Mouse (Mus musculus): ENCODE results near the gene Apaf1. TPM values are rescaled to one million over a fixed set of nuclear protein-coding genes. Genes with fewer than 3 reads are reported as not detected.

The Apaf1 gene
- polyA plus RNA-seq, 1 experiment from 2014 or later, result 6.8 TPM

DNA sequence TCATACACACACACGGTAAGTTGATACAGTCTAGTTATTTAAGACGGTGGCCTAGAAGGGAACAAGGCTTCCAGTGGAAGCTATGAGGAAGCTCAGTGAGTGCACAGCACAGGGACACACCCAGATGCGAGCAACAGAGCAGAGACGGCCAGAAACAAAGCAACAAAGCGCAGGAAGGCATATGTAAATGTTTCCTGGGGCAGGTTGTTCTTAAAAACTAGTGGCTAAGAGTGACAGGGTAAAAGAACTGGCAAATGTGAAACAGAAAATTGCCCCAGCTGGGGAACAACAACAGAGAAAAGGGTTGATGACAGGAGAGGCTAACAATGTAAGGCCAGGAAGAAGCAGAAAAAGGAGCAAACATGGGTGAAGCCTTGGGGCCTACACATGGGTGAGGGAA, 54.6 kb downstream of the Apaf1 start:
- no peaks in the 10 kb centered on the region for H3K27me3 ChIP-seq
- peaks cover 31% of the 10 kb centered on the region for H3K36me3 ChIP-seq (replicated peaks)
- H3K9ac ChIP-seq, result no peak overlapping the region
- no peak overlapping the region for H3K4me2 ChIP-seq
- H3K4me1 ChIP-seq (replicated peaks), result no peaks in the 10 kb centered on the region; the same call in 1 of the 2 replicates
- H3K27ac ChIP-seq (replicated peaks), result no peak overlapping the region
- no peaks in the 10 kb centered on the region for H3K9me3 ChIP-seq (replicated peaks)
- H3K4me3 ChIP-seq (replicated peaks), result no peak overlapping the region
- ATAC-seq (ENCODE audit: insufficient read depth), result no peak
- WGBS (ENCODE audit: insufficient replicate concordance), result 76% methylated on average over 5 of the region's 5 CpGs

DNA sequence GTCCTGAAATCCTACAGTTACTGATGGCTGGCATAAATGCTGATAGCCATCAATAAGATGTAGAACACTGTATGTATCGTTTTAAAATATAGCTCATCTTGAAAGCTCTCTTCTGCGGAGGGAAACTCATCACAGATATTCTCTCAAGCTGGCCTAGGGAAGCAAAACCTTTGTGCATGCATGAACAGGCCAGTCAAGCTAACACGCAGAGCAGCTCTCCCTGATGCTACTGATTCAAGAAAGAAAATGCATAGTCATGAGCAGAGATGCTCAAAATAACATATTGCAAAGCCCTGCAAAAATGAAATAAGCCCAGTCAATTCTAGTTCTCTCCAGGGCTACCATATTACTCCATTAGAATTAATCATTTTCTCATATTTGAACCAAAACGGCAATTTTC, 55.1 kb downstream of the Apaf1 start:
- no peak overlapping the region for H3K9ac ChIP-seq
- no peaks in the 10 kb centered on the region; the same call in 1 of the 2 replicates for H3K4me1 ChIP-seq (replicated peaks)
- H3K4me2 ChIP-seq, result no peak overlapping the region
- no peak overlapping the region for H3K4me3 ChIP-seq (replicated peaks)
- 79% methylated on average over 4 of the region's 4 CpGs for WGBS (ENCODE audit: insufficient replicate concordance)
- no peak for ATAC-seq (ENCODE audit: insufficient read depth)
- H3K9me3 ChIP-seq (replicated peaks), result no peaks in the 10 kb centered on the region
- peaks cover 31% of the 10 kb centered on the region for H3K36me3 ChIP-seq (replicated peaks)
- no peaks in the 10 kb centered on the region for H3K27me3 ChIP-seq
- H3K27ac ChIP-seq (replicated peaks), result no peak overlapping the region

DNA sequence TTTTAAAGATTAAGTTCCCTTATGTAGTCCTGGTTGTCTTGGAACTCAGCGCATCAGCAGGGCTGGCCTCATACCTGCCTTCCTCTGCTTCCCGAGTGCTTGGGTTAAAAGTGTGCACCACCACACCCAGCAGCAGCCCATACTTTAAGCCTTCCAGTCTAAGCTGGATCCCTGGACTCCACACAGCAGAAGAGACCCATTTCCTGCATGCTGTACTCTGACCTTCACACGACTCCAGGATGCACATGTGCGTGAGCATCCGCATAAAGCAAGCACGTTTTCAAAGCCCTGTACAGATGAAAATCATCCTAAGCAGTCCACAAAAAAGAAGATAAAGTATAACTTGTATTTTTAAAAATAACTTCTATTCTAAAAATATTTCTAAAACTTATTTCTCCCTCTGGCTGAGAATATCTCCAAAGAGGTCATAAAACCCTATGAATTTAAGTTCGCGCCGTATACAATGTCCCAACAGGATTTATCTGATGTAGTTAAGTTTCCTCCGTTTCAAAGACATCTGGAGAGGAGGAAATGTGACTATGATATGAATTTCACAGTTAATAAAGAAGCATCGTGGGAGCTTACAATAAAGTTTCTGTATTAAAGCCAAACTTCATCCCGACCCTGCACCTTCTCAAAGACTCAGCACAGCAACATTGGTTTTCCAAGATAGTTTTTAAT, 76.6 kb downstream of the Apaf1 start:
- no peaks in the 10 kb centered on the region for H3K27me3 ChIP-seq
- H3K27ac ChIP-seq (replicated peaks), result no peak overlapping the region
- H3K4me1 ChIP-seq (replicated peaks), result no peaks in the 10 kb centered on the region
- WGBS (ENCODE audit: insufficient replicate concordance), result 78% methylated on average over 12 of the region's 12 CpGs
- H3K9ac ChIP-seq, result no peak overlapping the region
- no peaks in the 10 kb centered on the region for H3K9me3 ChIP-seq (replicated peaks)
- ATAC-seq (ENCODE audit: insufficient read depth), result no peak
- H3K4me2 ChIP-seq, result no peak overlapping the region
- H3K4me3 ChIP-seq (replicated peaks), result no peak overlapping the region
- H3K36me3 ChIP-seq (replicated peaks), result peaks cover 19% of the 10 kb centered on the region

DNA sequence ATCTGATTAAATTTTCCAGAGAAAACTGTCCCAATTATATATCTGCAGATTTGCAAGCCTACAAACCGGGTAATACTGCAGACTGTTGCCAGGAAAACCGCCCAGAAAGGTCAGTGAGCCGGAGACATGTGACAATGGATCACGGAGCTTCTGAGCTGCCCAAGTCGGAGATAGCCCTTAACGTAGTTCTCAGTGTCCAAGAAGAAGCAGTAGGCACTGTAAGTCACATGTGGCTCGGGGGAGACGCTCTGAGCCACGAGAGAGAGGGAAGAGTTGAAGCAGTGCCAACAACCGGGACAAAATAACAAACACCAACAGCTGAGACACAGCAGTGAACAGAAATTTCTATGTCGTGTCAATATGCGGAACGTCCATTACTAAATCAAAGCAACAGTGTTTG, 81.1 kb downstream of the Apaf1 start:
- no peak for ATAC-seq (ENCODE audit: insufficient read depth)
- Histone ChIP-seq H3K36me3 (replicated peaks) (peaks cover 17% of the 10 kb centered on the region), H3K9me3 (replicated peaks) (no peaks in the 10 kb centered on the region), H3K4me3 (replicated peaks) (no peak overlapping the region), H3K27me3 (no peaks in the 10 kb centered on the region), H3K9ac (no peak overlapping the region), H3K4me1 (replicated peaks) (no peaks in the 10 kb centered on the region), H3K4me2 (no peak overlapping the region), H3K27ac (replicated peaks) (no peak overlapping the region)
- WGBS (ENCODE audit: insufficient replicate concordance), result 78% methylated on average over 13 of the region's 13 CpGs

DNA sequence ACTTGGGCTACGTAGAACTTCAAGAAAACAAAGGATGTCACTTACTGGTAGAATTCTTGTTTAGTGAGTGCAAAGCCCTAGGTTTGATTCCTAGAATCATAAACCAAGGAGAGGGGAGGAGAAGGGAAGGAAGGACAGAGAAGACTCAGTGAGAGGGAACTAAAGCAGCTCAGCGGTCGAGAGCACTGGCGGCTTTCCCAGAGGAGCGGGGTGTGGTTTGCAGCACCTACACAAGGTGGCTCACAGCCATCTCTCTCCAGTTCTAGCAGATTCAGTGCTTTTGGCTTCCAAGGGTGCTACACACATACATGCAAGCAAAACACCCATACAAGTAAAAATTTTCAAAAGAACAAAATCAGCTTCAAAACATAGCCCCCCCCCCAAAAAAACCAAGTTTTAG, 82.7 kb downstream of the Apaf1 start:
- no peaks in the 10 kb centered on the region for H3K9me3 ChIP-seq (replicated peaks)
- peaks cover 26% of the 10 kb centered on the region for H3K36me3 ChIP-seq (replicated peaks)
- H3K9ac ChIP-seq, result no peak overlapping the region
- WGBS (ENCODE audit: insufficient replicate concordance), result 80% methylated on average over 5 of the region's 5 CpGs
- ATAC-seq (ENCODE audit: insufficient read depth), result no peak
- no peak overlapping the region for H3K27ac ChIP-seq (replicated peaks)
- no peak overlapping the region for H3K4me3 ChIP-seq (replicated peaks)
- no peak overlapping the region for H3K4me2 ChIP-seq
- no peaks in the 10 kb centered on the region for H3K4me1 ChIP-seq (replicated peaks)
- H3K27me3 ChIP-seq, result no peaks in the 10 kb centered on the region

DNA sequence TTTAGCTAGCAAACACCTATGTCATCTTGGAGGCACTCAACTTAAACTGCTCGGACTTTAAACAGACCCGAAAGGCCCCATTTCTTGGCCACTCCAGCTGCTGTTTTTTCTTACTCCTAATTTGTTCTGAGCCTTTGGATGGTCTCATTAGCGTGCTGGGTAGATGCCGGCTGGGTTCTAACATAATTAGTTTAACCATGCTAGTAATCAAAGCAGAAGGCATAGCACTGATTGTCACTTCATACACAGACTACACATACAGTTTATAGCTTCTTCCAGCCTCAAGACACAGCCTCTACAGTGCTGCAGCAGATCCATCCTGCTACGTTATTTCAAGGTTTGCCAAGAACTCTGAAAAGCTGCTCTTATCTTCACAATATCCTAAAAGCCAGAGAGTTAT, 88.7 kb downstream of the Apaf1 start:
- Histone ChIP-seq H3K9me3 (replicated peaks) (no peaks in the 10 kb centered on the region), H3K27ac (replicated peaks) (no peak overlapping the region), H3K36me3 (replicated peaks) (peaks cover 34% of the 10 kb centered on the region), H3K27me3 (no peaks in the 10 kb centered on the region), H3K4me1 (replicated peaks) (no peaks in the 10 kb centered on the region), H3K4me3 (replicated peaks) (no peak overlapping the region), H3K9ac (no peak overlapping the region), H3K4me2 (no peak overlapping the region)
- no peak for ATAC-seq (ENCODE audit: insufficient read depth)
- 80% methylated on average over 5 of the region's 5 CpGs for WGBS (ENCODE audit: insufficient replicate concordance)

DNA sequence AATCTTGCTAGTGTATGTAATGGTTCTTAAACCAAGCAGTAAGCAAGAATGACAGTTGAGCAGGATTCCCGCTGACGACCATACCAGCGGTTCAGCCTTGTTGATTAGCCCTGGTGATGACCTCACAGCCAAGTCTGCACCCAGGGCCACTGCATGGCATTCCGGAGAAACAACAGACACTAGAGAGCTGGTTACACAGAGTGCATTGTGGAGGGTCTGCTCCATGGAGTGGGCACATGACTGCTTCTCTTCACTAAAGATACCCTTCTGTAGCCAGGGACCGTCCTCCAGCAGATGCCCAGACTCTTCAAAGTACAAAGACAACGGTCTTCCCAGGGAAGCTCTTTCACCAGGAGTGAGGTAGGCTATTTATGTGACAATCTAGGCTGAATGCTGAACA, 90.3 kb downstream of the Apaf1 start:
- Histone ChIP-seq H3K9me3 (replicated peaks) (no peaks in the 10 kb centered on the region), H3K4me2 (no peak overlapping the region), H3K27me3 (no peaks in the 10 kb centered on the region), H3K4me3 (replicated peaks) (no peak overlapping the region), H3K36me3 (replicated peaks) (peaks cover 31% of the 10 kb centered on the region), H3K27ac (replicated peaks) (no peak overlapping the region), H3K4me1 (replicated peaks) (no peaks in the 10 kb centered on the region), H3K9ac (no peak overlapping the region)
- ATAC-seq (ENCODE audit: insufficient read depth), result no peak
- 78% methylated on average over 6 of the region's 6 CpGs for WGBS (ENCODE audit: insufficient replicate concordance)

DNA sequence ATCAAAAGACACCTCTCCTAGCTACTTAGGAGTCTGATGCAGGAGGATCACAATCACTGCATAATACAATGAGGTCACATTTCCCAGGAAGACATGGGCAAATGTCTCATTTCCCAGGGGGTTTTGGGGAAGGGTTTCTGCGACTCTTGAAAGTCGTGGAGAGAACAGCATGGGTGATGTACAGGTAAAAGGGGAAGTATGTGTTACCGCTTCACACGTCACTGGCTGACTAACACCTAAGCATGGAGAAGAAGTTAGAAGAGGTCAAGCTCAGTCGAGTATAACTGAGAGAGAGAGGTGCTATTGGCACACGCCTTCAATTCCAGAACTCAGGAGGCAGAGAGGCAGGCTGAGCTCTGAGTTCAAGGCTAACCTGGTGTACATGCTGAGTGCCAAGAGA, 92.2 kb downstream of the Apaf1 start:
- 66% methylated on average over 6 of the region's 6 CpGs for WGBS (ENCODE audit: insufficient replicate concordance)
- Histone ChIP-seq H3K4me1 (replicated peaks) (no peaks in the 10 kb centered on the region), H3K27ac (replicated peaks) (no peak overlapping the region), H3K9ac (no peak overlapping the region), H3K9me3 (replicated peaks) (no peaks in the 10 kb centered on the region), H3K4me2 (no peak overlapping the region), H3K36me3 (replicated peaks) (peaks cover 19% of the 10 kb centered on the region), H3K4me3 (replicated peaks) (no peak overlapping the region), H3K27me3 (no peaks in the 10 kb centered on the region)
- no peak for ATAC-seq (ENCODE audit: insufficient read depth)

DNA sequence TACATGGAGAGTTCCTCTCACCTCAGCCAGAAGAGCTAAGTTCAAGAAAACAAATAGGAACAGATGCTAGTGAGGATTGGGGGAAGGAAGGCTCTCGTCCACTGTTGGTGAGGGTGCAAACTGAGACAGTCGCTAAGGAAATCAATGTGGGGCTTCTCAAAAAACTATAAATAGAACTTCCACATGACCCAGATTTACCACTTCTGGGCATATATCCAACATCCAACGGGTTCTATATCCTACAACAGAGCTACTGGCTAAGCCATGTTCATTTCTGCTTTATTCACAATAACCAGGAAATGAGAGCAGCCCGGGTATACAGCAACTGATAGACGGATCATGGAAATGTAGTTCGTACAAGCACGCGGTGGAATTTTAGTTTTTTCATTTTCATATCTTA, 99.5 kb downstream of the Apaf1 start:
- ATAC-seq (ENCODE audit: insufficient read depth), result no peak
- 73% methylated on average over 8 of the region's 8 CpGs for WGBS (ENCODE audit: insufficient replicate concordance)

DNA sequence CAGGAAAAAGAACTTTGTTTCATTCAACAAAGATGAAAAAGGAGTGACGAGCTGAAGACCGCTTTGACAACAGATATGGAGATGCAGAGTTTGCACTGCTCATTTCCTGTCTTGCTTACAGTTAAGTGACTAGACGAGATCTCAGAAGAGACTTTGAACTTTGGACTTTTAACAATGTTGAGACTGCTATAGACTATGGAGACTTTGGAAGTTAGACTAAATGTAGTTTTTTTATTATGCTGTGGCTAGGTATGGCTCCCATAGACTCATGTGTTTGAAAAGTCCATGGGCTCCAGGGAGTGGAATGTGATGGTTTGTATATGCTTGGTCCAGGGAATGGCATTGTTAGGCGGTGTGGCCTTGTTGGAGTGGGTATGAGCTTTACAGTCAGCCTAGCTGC, 100.8 kb downstream of the Apaf1 start:
- Histone ChIP-seq H3K9ac (no peak overlapping the region), H3K4me3 (replicated peaks) (no peak overlapping the region), H3K27ac (replicated peaks) (no peak overlapping the region), H3K9me3 (replicated peaks) (no peaks in the 10 kb centered on the region), H3K36me3 (replicated peaks) (no peaks in the 10 kb centered on the region), H3K4me1 (replicated peaks) (no peaks in the 10 kb centered on the region), H3K27me3 (no peaks in the 10 kb centered on the region), H3K4me2 (no peak overlapping the region)
- 63% methylated on average over 4 of the region's 4 CpGs for WGBS (ENCODE audit: insufficient replicate concordance)
- no peak for ATAC-seq (ENCODE audit: insufficient read depth)

More for the DNA sequence above, 99.5 kb downstream of the Apaf1 start:
- no peaks in the 10 kb centered on the region for H3K9me3 ChIP-seq (replicated peaks)
- H3K9ac ChIP-seq, result no peak overlapping the region
- no peaks in the 10 kb centered on the region for H3K4me1 ChIP-seq (replicated peaks)
- no peak overlapping the region for H3K4me3 ChIP-seq (replicated peaks)
- H3K36me3 ChIP-seq (replicated peaks), result no peaks in the 10 kb centered on the region
- H3K27ac ChIP-seq (replicated peaks), result no peak overlapping the region
- no peaks in the 10 kb centered on the region for H3K27me3 ChIP-seq
- no peak overlapping the region for H3K4me2 ChIP-seq

DNA sequence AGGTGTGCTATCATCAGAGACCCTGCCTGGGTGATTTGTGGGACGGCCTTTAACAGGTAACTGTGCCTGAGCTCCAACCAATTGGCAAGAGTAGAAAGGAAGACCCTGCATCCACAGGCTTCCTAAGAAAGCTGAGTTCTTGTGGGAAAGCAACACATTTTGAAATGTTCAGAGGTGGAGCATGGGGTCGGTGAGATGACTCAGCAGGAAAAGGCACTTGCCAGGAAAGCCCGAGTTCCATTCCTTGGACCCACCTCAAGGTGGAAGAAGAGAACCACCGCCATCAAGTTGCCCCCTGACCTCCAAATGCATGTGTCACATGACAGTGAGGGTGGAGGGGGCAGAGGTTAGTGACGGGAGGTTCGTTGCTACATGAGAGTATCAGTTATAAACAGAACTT, 108.1 kb downstream of the Apaf1 start:
- Histone ChIP-seq H3K27ac (replicated peaks) (no peak overlapping the region), H3K4me1 (replicated peaks) (0 out of 2 replicates have a peak, but pooled peaks cover 6% of the 10 kb centered on the region), H3K9ac (no peak overlapping the region), H3K36me3 (replicated peaks) (no peaks in the 10 kb centered on the region), H3K9me3 (replicated peaks) (no peaks in the 10 kb centered on the region), H3K4me2 (no peak overlapping the region), H3K27me3 (peaks cover 23% of the 10 kb centered on the region), H3K4me3 (replicated peaks) (no peak overlapping the region)
- 43% methylated on average over 6 of the region's 6 CpGs for WGBS (ENCODE audit: insufficient replicate concordance)
- ATAC-seq (ENCODE audit: insufficient read depth), result no peak

DNA sequence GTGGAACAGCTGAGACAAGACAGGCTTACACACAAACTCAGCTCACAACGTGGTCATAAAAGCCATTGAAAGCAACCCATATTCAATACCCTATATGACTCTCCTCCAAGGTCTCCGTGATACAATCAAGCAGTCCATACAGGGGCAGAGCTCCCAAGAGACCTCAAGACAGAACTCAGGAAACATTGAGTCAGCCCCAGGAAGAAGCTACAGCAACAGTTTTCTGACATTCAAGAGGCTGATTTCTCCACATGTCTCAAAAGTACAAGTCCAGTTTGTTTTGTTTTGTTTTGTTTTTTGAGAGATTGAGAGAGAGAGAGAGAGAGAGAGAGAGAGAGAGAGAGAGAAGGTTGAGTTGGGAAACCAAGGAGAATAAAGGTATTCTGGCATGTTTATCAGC, 108.5 kb downstream of the Apaf1 start:
- H3K27me3 ChIP-seq, result peaks cover 27% of the 10 kb centered on the region
- H3K36me3 ChIP-seq (replicated peaks), result no peaks in the 10 kb centered on the region
- 0 out of 2 replicates have a peak, but pooled peaks cover 7% of the 10 kb centered on the region for H3K4me1 ChIP-seq (replicated peaks)
- 50% methylated on average over 2 of the region's 2 CpGs for WGBS (ENCODE audit: insufficient replicate concordance)
- no peak overlapping the region for H3K27ac ChIP-seq (replicated peaks)
- no peak overlapping the region for H3K4me2 ChIP-seq
- no peak overlapping the region for H3K4me3 ChIP-seq (replicated peaks)
- no peak overlapping the region for H3K9ac ChIP-seq
- ATAC-seq (ENCODE audit: insufficient read depth), result no peak
- no peaks in the 10 kb centered on the region for H3K9me3 ChIP-seq (replicated peaks)

Data from liver, embryonic 15.5 days (tissue).